15 mouse cellular contexts compared by ENCODE assay signal in the genomic region with DNA sequence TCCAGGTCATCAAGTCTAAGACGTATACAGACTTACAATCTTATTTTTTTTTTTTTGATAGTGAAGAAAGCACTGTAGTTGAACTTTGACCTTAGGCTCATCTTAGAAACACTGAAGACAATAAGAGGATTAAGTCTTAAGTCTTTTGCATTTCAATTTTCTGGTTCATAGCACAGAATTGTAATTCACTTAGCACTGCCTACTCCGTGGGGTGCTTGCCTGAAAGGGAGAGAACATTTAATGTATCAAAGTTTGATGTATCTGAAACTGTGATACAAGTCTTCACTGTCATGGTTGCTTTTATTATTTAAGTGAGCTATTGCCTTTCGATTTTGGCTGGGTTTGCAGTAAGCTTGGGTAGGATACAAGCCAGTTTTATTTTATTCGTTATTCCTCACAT.
"Had no signal": no experiment of that assay in that cellular context is flagged by ENCODE, and none has a peak within 500 bp of the region (broad histone marks: within the 10 kb centered on the region; RNA-seq: fewer than 3 reads in every experiment).

No protein-coding gene starts in this region.

- H3K4me2 ChIP-seq: neural tube, embryonic 15.5 days; stomach, embryonic 15.5 days had no signal

- H3K36me3 ChIP-seq: neural tube, embryonic 15.5 days; stomach, embryonic 15.5 days had no signal

- H3K9ac ChIP-seq: neural tube, embryonic 15.5 days; stomach, embryonic 15.5 days had no signal

- H3K4me3 ChIP-seq: neural tube, embryonic 15.5 days; stomach, embryonic 15.5 days had no signal

- H3K27me3 ChIP-seq: neural tube, embryonic 15.5 days; stomach, embryonic 15.5 days had no signal

- H3K9me3 ChIP-seq: neural tube, embryonic 15.5 days; stomach, embryonic 15.5 days had no signal

- H3K4me1 ChIP-seq: stomach, embryonic 15.5 days had no signal

- H3K27ac ChIP-seq: neural tube, embryonic 15.5 days; stomach, embryonic 15.5 days; stomach, postnatal 0 days had no signal

- DNase-seq: retina, postnatal 1 day; right cerebral cortex, adult 18-20 months; right cerebral cortex, postnatal 14 days; right cerebral cortex, postnatal 25 days; right cerebral cortex, postnatal 4 days; spleen, adult 18-20 months; thymus, adult 18-20 months; thymus, adult 2 months; thymus, postnatal 14 days; thymus, postnatal 25 days; thymus, postnatal 36 days; thymus, postnatal 4 days had no signal
